Mouse (Mus musculus): Measurements from ENCODE around the gene Prep. TPM values are rescaled to one million over a fixed set of nuclear protein-coding genes. Genes with fewer than 3 reads are reported as not detected.

Gene Prep
- total RNA-seq, 2 experiments from 2014 or later, result 8.8 to 9.5 TPM

DNA sequence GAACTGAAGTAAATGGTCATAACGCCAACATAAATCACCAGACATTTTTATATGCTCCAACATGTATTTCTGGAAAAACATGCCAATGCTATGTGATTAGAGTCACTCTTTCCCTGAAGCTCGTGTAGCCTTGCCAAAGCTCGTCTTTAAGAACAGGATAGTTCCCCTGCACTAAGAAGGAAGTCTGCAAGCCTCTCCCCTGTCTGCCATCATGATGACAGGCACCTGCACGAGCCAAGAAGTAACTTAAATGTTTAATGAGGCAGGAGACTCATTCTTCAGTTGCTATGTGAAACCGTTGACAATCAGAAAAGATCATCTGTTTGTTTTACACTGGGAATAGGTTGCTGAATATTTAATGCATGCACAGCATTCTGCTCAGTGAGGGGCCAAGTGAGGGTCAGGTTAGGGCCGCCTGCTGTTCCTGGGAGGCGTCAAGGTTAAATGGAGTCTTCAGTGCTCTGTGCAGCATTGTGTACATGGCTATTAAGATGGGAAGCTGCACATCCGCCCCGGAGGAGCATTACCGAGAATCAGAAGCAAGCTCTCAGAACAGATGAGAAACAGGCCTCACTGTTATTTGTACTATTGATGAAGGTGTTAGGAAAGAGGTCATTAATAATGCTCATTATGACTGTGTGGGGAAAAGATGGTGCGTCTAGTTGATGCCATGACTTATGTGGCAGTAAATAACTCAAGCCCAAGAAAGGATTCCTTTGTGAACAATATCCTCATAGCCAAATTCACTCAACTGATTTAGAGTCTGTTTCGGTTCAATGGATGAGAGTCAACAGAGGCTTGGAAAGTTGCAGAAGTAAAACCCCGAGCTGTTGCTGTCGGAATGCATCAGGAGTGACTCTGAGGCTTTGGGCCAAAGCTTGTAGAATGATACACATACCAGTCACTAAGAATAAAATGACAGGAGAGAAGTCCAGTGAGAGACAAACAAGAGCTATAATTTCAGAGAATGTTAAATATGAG, 126.6 kb downstream of the Prep start:
- Histone ChIP-seq H3K27ac (no peak overlapping the region), H3K4me3 (no peak overlapping the region)
- no peak for TF ChIP-seq CTCF (conservative IDR thresholded peaks at IDR 0.05)
- no peak for DNase-seq (ENCODE audit: low spot score in 2 of 2)

DNA sequence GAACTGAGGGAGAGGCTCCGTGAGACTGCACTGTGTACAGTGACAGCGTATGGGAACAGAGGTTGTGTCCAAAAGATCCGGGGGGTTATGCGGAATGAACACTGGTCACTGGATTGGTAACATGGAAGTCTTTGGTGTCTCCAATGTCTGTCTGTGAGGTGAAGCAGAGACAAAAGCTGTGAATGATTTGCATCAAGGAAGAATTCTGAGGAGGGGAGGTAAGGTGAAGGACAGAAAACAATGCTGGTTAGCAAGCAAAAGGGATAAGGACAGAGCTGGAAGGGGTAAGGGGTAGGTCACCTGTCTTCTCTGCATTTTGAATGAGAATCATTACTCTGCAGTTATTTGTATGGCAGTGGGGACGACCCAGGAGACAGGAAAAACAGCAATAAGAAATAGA, 127.5 kb downstream of the Prep start:
- TF ChIP-seq CTCF (conservative IDR thresholded peaks at IDR 0.05), result no peak
- H3K27ac ChIP-seq, result no peak overlapping the region
- no peak for DNase-seq (ENCODE audit: low spot score in 2 of 2)
- no peak overlapping the region for H3K4me3 ChIP-seq

DNA sequence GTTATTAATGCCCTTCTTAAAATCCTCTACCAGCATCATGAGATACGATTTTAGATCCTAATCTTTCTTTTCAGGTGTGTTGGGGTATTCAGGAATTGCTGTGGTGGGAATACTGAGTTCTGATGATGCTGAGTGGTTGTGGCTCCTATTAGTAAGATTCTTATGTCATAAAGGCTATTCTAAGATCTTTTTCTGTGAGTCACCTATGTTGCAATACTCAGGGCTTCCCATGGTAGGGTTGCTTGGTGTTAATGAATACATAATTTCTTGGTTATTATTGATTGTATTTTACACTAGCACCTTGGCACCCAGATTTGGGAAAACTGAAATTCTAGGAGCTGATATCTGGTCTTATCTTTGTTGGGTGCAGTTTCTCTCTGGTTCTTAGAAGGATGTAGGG, 137.6 kb downstream of the Prep start:
- no peak overlapping the region for H3K27ac ChIP-seq
- no peak for DNase-seq (ENCODE audit: low spot score in 2 of 2)
- H3K4me3 ChIP-seq, result no peak overlapping the region
- TF ChIP-seq CTCF (conservative IDR thresholded peaks at IDR 0.05), result no peak

DNA sequence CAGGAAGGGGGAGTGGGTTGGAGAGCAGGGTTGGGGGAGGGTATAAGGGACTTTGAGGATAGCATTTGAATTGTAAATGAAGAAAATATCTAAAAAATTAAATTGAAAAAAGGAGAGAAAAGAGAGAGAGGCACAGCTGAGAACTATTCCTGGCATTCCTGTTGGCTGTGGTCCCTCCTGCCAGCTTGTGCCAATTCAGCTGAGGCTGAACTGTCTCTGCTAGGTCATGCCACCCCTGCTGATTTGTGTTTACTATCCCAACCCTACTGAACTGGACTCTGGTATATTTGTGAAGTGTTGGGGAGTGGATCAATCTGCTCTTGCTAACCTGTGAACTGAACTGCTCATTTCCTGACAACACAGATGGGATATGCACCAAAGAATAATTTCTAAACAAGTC, 143.2 kb downstream of the Prep start:
- Histone ChIP-seq H3K4me3 (no peak overlapping the region), H3K27ac (no peak overlapping the region)
- no peak for TF ChIP-seq CTCF (conservative IDR thresholded peaks at IDR 0.05)
- DNase-seq (ENCODE audit: low spot score in 2 of 2), result no peak

DNA sequence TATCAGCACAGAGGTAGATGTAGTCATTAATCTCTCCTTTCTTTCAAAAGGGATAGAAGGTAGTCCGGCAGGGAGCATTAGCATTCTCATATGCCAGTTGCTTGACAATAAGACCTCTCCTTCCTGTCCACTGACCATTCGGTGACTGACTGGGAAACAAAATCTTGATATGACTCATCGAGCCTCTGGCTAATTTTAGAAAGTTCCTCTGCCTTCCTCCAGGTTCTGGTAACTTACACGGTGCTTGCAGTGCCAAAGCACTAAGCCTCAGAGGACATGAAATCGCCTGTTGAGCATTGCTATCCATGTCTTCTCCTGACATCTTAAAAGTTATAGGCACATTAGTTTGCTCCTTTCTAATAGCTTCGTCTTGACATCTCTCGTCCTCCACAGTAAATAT, 149.7 kb downstream of the Prep start:
- no peak for TF ChIP-seq CTCF (conservative IDR thresholded peaks at IDR 0.05)
- DNase-seq (ENCODE audit: low spot score in 2 of 2), result no peak
- no peak overlapping the region for H3K4me3 ChIP-seq
- H3K27ac ChIP-seq, result no peak overlapping the region

Small RNAs within 50 kb of the gene (microRNA-seq; reads per million reads assigned to microRNA genes)
- 0 reads per million in 2 experiments for gene Gm23766

Other genes with a start within 250 kb of the Prep start
- 1 to 10 TPM; 4.0 to 7.3 TPM for gene Popdc3, start 110.9 kb downstream of the Prep start, total RNA-seq (2021)

All from layer of hippocampus, adult 2 months (tissue).